Mouse (Mus musculus) retina, adult 2 months (tissue): ENCODE results near the gene Smc6.
A peak's percentile ranks its signal among the peaks of the same experiment; 100 is the strongest.

Source experiments
- DNase-seq: peaks from one replicate; pipeline ENCODE4 v3.0.0-alpha.2; 2012; ENCODE audit warnings: low read depth, low spot score

Smc6 gene

DNA sequence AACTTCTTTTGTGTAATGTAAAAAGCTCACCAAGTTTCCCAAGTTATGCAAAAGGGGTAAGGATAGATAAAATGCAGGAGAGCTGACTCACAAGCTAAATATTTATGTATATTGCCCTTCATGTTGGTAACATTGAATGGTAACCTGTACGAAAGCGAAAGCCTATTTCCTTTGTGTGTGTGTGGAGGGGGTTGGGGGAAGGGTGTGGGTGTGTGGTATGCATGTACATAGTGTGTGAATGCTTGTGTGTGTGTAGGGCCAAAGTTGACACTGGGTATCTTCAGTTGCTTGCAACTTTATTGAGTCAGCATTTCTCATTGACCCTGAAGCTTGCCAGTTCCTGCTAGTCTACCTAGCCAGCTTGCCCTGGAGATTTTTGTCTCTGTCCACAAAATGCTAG is 15.9 kb downstream of the Smc6 start:
- no peak for DNase-seq

DNA sequence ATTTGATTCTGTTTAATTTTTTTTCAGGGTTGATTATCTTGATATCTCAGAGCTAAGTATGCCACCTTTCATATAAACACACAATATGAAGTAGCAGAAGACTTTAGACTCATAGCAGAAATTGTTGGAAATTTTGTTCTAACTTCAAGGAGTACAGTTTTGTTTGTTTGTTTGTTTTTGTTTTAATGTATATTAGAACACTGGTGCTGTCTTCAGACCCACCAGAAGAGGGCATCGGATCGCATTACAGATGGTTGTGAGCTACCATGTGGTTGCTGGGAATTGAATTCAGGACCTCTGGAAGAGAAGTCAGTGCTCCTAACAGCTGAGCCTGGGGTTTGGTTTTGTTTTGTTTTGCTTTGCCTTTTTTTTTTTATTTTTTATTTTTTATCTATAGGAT is 20.7 kb downstream of the Smc6 start:
- no peak for DNase-seq

DNA sequence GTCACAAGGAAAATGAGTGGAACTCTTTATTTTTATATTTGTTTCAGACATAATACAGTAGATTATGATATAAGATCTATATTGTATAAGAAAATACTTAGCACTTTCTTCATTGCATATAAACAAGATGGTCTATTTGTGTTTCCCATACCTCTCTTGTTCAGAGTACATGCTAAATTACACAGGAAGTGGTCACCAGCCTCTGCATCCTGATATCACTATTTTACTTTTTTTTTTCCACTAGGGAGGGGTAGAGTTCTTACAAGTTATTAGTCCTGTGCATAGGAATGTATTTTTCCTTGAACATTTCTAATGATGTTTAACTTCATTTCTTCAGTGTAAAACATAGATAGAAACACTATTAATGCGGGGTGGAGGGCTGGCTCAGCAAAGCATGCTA is 35.2 kb downstream of the Smc6 start:
- no peak for DNase-seq

DNA sequence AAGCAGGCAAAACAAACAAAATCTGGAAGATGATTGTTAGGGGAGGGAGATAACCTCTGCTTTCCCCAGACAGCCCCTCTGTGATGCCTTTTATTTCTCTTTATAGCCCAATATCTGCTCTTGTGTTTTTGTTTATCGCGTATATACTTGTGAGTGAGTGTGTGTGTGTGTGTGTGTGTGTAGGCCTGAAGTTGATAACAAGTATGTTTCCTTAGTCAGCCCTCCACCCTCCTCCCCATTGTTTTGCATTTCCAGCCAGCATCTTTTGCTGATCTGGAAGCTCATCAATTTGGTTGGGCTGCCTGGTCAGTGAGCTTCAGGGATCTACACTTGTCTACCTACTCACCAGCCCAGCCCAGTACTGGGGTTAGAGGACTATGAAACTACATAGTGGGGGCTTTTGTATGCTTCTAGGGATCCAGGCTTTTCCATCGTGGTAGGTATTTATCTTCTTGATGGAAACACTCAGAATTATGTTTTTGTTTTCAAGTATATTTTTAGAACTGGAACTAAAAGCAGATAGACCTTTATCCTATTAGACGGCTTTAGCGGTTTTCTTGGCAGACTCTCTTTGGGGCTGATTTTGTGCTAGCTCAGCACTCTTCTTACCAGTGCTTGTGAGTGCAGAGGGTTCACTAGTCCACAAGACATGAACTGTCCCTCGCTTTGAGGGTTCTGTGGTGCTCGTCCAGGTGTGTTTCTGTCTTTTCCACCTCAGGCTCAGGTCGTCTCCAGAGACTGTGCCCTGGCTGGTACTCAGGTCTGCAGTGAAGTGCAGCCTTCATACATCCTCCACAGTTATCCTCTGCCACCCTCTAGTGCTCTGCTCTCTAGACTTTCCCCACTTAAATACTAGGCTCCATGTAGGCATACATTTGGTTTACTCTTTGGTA is 41.3 kb downstream of the Smc6 start:
- DNase-seq: no peak

DNA sequence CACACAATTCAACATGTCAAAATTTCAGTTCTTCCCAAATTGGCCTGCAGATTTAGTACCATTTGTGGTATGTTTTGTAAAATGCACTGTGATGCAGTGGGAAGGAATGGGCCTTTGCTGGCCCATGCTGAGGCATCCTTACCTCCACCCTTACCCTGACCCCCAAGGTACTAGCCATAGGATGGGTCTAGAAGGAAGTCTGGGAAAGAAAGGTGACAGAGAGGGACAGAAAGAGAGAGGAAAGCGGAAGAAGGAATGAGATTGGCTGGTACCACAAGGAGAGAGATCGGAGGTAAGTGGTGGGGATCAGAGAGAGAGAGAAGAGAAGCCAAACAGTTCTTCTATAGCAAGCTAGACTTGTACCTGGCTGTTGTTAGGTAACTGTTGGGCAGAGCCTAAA is 45.4 kb downstream of the Smc6 start:
- DNase-seq: no peak

DNA sequence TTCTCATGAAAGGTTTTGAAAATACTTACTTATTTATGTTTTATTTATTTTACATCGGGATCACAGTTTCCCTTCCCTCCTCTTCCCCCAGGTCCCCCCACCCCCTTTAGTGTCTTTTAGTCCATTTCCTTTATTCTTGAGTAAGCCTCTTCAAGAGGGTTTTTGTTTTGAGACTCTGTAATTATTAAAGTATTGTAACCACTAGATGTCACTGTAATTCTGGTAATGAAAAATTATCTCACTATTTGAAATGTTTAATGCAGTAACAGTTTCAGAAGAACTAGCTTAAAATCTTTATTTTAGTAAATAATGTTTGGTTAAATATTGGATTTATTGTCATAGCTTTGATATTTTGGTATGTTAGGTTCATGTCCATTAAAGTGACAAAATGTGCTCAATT is 48.2 kb downstream of the Smc6 start:
- DNase-seq: no peak

DNA sequence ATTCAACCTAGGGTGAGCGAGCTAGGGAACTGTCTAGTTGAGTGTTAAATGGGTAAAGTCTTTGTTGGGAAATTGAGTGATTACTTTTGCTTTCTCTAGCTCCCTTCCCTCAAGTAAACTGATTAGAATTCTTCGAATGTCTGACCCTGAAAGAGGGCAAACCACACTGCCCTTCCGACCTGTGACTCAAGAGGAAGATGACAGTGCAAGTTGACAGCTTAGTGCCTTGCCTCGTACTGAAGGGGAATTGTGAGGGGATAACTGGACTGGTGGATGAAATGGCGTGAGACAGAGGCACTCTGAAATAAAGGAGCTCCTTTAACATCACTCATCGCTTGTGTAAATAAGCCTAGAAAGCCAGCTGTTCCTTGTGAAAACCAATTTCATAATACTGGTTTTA is 52.0 kb downstream of the Smc6 start:
- no peak for DNase-seq

DNA sequence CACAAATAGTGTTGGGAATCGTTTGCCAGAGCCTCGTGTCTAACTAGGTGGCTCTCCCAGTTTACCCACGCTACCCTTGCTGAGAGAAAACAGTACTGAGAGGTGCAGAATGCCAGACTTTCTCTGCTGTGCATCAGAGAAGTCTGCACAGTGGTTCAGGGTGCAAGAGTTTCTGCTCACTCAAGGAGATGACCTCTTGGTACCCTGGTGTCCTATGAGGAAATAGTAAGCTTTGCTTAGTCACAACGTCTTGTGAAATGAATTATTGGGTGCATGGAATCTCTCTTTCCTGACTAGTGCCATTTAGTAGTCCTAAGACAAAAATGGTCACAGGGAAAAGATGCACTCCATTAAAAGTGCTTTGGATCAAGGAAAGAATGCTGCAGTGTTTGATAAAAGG is 58.8 kb downstream of the Smc6 start:
- no peak for DNase-seq

DNA sequence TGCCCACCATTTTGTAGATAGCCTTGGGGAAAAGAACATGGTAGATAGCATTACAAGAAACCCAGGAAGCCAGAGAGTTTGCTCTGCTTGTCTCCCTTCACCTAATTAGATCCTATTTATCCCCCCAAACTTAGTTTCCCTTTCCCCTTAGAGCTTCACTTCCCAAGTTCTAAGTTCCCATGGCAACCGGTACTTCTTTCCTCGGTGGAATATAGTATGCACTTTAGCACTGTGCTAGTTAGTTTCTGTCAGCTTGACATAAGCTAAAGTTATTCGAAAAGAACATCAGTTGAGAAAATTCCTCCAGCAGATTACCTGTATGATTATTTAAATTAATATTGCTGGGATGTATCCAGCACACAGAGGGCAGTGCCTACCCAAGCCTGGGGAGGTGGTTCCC is 60.8 kb downstream of the Smc6 start:
- DNase-seq: no peak

DNA sequence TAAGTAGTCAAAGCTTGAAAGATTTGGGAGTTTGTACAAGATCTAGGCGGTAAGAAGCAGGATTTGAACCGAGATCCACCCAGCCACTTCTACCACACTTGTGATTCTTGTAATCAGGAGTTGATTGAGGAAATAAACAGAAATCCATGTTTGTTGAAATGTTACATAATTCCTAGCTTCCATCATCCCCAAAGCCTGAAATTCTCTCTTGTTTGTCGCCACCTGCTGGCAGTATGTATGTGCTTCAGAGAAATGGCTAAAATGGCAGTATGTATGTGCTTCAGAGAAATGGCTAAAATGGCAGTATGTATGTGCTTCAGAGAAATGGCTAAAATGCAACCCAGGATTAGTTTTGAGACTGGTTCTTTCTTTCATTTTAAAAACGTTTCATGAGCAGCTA is 71.2 kb downstream of the Smc6 start:
- no peak for DNase-seq

DNA sequence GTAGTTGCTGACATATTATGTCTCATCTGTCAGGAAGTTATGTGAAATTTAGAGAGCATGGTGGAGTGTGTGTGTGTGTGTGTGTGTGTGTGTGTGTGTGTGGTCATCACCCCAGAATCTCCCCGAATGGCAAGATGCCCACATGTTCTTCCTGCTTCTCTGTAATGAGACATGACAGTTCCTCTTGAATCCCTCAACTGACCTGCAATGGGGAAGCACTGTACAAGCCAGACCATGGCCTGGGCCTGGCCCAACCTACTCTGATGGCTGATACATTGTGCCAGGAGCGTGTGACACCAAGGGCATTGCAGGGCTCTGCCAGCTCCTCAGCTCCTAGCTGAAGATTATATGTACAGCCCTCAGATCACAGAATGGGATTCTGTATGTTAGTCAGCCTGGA is 72.6 kb downstream of the Smc6 start:
- DNase-seq: no peak

DNA sequence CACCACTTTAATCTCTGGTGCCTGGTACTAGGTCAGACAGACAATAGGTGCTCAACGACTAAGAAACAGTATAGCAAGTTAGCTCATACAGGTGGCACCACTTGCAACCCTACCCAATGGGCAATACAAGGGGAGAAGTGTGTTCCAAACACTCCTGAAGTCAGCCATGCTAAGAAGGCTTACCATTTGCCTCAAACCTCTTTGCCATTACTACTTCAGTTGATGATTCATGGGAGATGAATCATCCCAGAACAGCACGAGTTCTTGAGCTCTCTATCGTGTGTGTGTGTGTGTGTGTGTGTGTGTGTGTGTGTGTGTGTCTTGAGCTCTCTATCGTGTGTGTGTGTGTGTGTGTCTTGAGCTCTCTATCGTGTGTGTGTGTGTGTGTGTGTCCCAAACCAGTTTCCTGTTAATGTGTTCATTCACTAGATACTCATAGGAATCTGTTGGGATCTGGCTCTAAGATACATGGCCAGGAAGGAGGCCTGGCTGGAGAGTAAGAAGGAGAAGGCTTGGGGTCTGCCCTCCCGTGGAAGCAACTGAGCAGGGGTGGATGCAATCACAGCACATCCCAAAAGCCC is 76.4 kb downstream of the Smc6 start:
- no peak for DNase-seq

DNA sequence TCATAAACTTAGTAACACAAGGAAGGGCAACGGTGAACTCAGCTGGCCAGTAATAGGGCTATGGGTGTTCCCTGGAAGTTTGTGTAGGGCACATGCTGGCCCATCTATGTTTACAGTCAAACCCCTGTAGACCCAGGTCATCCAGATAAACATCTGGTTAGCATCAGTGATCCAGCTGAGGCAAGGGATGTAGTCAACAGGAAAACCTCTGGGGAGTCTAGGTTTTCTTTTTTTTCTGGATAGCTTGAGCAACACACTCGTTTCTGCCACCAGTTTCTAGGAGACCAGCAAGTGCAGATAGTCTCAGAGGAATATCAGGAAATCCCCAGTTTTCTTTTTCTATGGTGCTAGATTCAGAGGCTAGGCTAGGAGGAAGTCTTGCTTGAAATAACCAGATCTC is 80.3 kb downstream of the Smc6 start:
- no peak for DNase-seq

DNA sequence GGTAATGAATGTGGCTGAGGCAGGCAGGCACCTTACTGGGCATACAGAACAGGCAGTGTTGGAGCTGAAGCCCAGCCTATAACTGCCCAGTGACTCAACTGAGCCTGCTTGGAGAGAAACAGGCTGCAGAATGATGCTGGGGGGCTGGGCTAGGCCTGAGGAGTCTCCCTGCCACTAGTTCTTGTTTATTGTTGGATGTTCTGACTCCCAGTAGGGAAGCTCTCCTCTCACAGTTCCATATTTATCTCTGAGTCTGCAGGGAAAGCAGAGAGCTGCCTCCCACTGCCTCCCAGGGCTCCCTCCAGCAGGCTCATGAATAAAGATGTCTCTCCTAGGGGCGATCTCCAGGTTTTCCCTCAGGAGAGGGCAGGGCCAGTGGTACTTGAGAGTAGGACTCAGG is 82.7 kb downstream of the Smc6 start:
- no peak for DNase-seq

DNA sequence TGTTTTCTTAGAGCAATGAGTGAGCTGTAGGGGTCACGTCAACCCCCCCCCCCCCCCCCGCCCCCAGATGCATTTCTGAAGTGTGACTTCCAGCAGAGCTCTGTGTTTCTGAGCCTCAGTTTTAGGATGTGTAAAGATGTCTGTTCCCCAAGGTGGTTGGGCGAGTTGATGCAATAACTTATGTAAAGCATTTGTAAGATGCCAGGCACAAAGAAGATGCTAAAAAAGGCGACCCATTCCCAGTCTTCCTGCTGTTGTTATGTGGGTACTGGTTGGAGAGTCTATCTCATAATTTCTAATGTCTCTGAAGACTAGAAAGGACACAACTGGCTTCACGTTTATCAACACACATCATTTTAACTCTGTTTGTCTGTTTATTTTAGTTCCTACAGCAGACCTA is 84.2 kb downstream of the Smc6 start:
- DNase-seq: no peak

DNA sequence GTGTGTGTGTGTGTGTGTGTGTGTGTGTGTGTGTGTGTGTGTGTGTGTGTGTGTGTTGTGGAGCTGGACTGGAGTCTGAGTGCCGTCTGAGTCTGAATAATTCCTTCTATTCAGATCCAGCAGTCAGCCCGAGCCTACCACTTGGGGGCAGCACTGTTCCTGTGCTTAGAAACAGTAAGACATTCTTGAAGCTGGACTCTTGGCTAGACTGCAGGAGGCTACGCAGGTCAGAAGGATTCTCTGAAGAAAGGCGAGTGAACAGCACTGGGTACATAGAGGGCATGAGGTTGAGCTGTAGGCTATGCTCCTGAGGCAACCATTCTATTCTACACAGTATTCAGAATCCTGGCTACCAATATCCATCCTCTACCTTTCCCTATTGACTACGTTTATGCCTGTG is 85.2 kb downstream of the Smc6 start:
- peak; percentile 28 for DNase-seq

DNA sequence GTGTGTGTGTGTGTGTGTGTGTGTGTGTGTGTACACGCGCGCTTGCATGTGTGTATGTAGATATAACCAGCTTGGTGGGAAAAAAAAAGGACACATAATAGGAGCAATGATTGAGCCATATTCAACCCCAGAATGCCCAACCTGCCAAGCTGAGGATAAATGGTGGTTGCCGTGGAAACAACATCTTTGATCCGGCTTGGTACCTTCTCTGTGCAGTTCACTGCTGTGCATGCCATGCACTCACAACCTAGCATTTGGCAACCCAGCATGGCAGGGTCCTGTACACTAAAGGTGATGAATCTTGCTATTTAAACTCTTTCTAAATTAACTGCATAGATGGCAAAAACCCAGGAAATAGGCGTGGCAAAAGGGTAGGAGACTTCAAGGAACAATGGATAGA is 96.7 kb downstream of the Smc6 start:
- DNase-seq: no peak

DNA sequence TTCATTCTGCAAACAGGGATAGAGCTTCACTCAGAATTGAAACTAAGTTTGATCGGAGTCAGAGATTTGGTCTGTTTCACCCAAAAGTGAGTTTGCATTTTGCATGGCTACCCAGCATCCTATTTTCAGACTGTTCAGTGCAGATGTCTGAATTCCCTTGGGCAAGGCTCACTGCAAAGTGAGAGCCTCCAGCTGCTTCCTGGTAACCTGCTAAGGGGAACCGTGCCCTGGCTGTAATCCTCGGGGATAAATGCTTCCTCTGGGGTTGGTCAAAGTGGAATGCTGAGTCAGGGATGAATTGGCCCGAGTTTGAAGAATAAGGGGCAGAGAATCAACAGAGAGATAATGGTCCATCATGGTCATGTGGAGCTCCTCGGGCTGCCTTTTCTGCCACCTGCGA is 99.2 kb downstream of the Smc6 start:
- DNase-seq: no peak

DNA sequence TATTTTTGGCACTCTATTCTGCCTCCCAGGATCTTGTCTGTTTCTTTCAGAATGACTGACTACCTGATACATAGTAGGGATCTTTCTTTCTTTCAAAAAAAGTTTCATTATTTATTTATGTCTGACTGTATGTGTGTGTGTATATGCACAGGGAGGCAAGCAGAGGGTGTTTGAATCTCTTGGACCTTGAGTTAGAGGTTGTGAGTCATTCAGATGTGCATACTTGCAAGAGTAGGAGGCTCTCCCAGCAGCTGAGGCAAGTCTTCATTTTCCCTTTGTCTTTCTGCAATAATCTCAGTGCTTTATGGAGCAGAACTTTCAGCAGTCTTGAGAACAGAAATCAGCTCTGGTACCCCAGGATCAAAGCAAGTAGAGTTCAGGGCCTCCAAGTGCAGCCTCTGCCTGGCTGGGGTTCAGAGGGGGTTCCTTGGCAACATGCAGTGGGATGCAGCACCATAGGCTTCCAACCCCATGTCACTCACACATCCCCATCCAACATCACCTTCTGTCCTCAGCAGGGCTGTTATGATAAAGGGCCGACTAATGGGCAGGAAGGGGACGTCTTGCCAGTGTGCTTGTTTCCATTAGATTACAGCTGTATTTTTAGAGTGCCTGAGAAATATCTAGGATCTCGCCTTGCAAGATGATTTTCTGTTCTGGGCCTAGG is 101.5 kb downstream of the Smc6 start:
- no peak for DNase-seq
